ENCODE assay signal across 7 mouse cellular contexts in the genomic region with DNA sequence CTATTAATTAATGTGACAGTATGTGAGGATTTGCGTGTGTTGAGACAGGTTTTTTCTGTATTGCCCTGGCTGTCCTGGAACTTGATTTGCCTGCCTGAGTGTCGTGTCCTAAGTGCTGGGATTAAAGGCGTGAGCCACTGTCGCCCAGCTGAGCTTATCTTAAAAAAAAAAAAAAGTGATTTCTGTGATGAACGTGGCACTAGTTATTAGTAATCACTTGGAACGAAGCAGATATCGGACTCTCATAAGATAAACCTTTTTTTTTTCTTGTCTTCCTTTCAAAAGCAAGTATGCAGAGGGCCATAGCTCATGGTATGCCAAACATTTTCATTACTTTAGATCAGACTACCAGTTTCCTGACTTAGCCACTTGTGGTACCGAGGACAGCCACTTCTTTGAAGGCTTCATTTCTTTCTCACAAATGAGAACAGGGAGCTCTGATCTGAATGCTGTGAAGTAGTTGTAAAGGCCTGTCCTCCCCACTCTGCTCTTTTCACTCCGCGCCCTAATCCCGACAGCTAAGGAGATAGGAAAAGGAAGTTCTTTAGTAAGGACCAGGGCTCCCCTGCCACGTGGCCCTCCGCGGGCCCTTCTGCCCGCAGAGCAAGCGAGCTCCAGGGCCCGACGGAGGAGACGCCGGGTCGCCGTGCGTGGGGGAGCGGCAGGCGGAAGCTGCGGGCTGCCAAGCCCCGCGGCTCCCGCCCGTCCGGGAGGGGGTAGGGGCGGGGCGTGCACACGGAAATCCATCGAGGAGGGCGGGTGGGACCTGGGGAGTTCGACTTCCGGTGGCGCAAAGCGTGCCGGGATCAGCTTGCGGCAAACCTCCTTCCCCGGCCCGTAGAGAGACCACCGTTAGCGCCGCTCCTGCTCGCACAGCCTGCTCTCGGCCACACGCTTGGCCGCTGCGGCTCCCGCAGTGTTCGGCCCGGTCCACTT. TPM values are rescaled to one million over a fixed set of nuclear protein-coding genes. Genes with fewer than 3 reads are reported as not detected.
A peak's percentile ranks its signal among the peaks of the same experiment; 100 is the strongest.
DNase-seq lines count a peak whose midpoint lies in the region; ATAC-seq and TF ChIP-seq lines count a peak whose summit lies in the region.

A gene (plus strand): TSS at position 771 of the 936 bp plus-strand sequence.

- H3K27ac ChIP-seq in cortical plate, adult 2 months (ENCODE audit: insufficient read depth, low read length), result peak within 1 kb of the TSS; percentile 94

- intact Hi-C loops in left cerebral cortex, postnatal 10 days (cut with DNase I), result loop anchor here (5.0 kb wide), 1 partner anchor 136 kb away; a partner anchor contains a TSS

- H3K4me1 ChIP-seq in cortical plate, adult 2 months (ENCODE audit: control insufficient read depth, insufficient read depth, low read length), result peaks cover 1% of the 10 kb centered on the region; the same call in 1 of the 2 replicates

- DNase-seq in adipocyte (ENCODE audit: low spot score), result peak; percentile 87
- peak; percentile 68 to 76 for DNase-seq in gastrocnemius, adult 8-10 months (ENCODE audit: low spot score in 2 of 2)
- peak; percentile 49 for DNase-seq in hindlimb bud, embryonic 11.5 days (ENCODE audit: extremely low spot score, low read depth, low spot score)
- peak; percentile 77 to 94 for DNase-seq in left cerebral cortex, postnatal 10 days (ENCODE audit: extremely low spot score in 1 of 2, low spot score in 2 of 2)
- peak; percentile 81 to 82 for DNase-seq in right cerebral cortex, postnatal 36 days (ENCODE audit: low spot score in 2 of 2)

- TF ChIP-seq POLR2A in cortical plate, adult 2 months (IDR thresholded peaks at IDR 0.05; ENCODE audit: extremely low read depth, insufficient read depth, low read length), result peak; percentile 76

- peak within 1 kb of the TSS; percentile 98 for H3K4me3 ChIP-seq in cortical plate, adult 2 months (ENCODE audit: insufficient read depth, low read length)

- ATAC-seq in megakaryocyte-erythroid progenitor cell, adult 5-6 weeks (replicated peaks; ENCODE audit: low FRiP score, low TSS enrichment, poor library complexity, severe bottlenecking), result peak; percentile 70

- TF ChIP-seq CTCF in cortical plate, adult 2 months (IDR thresholded peaks at IDR 0.05; ENCODE audit: extremely low read depth, insufficient read depth, low read length), result no peak

RNA-seq across cellular contexts. Expression of the gene that starts here (rescaled TPM):
- 24.7 and 25.2 TPM in 2 replicates for polyA plus RNA-seq in cortical plate, adult 2 months (2012; rRNA removed)
- 10 to 100 TPM; 15.2 to 18.5 (median 16.9) TPM for total RNA-seq in gastrocnemius, adult 8-10 months (2022)
- total RNA-seq in left cerebral cortex, postnatal 10 days (2021), result 10 to 100 TPM; 36.9 to 37.3 TPM
- total RNA-seq in megakaryocyte-erythroid progenitor cell, adult 5-6 weeks (2014; fragmentation: Nextera tagmentation), result 55.9 and 61.8 TPM in 2 replicates
- total RNA-seq in megakaryocyte-erythroid progenitor cell, adult 5-6 weeks (2017), result 53.3 and 83.8 TPM in 2 replicates

Comparison
In these comparisons a context has a peak if more than half of its experiments do, and no peak if none do; other contexts are left out.
1. Peak in every context shown above with its lines: DNase-seq, ATAC-seq, H3K4me3 ChIP-seq and H3K27ac ChIP-seq.